Mouse (Mus musculus): ENCODE measurements at regions not wholly inside any gene's neighbourhood (a gene's known extent, or its start where the extent isn't known, plus 50 kb on each side); places are given as distances from the start of the nearest gene placed in this dataset.
A peak's percentile ranks its signal among the peaks of the same experiment; 100 is the strongest.
"Not testable (repeated sequence)": the region's sequence is repeated elsewhere in the genome, so short reads cannot be mapped to it uniquely, and the experiment has no call there.

- ATAC-seq (replicated peaks; ENCODE audit: low FRiP score, poor library complexity, severe bottlenecking), result no peak
These were observed 70.5 kb downstream of the Rchy1 start for GRCm38 (mm10) chr5:91892338-91892737.

- no peak for ATAC-seq (replicated peaks; ENCODE audit: low FRiP score, poor library complexity, severe bottlenecking)
These were observed 81.1 kb downstream of the Rchy1 start for GRCm38 (mm10) chr5:91881771-91882170.

DNA sequence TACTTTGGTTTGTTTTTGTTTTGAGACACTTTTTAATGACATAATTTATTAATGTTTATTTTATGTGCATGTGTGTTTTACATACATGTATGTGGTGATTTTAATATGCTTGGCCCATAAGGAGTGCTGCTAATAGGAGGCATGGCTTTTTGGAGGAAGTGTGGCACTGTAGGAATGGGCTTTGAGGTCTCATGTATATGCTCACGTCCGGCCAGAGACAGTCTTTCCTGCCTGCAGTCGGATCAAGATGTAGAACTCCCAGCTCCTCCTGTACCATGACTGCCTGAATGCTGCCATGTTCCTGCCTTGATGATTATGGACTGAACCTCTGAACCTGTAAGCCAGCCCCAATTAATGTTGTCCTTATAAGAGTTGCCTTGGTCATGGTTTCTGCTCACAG, 82.6 kb downstream of the Rchy1 start:
- ATAC-seq (replicated peaks; ENCODE audit: low FRiP score, poor library complexity, severe bottlenecking), result no peak

DNA sequence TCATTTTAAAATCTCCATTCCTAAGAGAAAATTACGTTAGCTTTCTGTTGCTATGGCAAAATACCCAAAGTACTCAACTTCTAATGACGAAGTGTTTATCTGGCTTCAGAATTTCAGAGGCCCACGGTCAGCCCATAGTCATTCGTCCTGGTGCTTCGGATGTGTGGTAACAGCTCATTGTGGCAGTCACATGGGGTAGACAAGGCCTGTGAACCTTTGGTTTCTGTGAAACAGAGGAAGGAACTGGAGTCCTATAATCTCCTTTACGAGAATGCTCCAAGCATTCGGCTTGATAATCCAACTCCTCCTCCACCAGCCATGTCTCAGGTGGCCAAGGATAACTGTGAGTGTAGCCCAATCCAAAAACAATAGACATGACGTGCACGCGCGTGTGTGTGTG, 84.2 kb downstream of the Rchy1 start:
- ATAC-seq (replicated peaks; ENCODE audit: low FRiP score, poor library complexity, severe bottlenecking), result no peak

DNA sequence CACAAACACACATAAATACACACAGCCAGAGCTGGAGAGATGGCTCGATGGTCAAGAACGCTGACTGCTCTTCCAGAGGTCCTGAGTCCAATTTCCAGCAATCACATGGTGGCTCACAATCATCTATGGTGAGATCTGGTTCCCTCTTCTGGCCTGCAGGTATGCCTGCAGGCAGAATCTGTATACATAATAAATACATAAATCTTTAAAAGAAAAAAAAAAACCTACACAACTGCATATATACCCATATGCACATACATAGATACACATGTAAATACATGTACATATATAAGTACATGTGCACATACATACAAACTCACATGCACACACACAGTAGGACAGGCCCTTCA, 86.2 kb downstream of the Rchy1 start:
- no peak for ATAC-seq (replicated peaks; ENCODE audit: low FRiP score, poor library complexity, severe bottlenecking)

DNA sequence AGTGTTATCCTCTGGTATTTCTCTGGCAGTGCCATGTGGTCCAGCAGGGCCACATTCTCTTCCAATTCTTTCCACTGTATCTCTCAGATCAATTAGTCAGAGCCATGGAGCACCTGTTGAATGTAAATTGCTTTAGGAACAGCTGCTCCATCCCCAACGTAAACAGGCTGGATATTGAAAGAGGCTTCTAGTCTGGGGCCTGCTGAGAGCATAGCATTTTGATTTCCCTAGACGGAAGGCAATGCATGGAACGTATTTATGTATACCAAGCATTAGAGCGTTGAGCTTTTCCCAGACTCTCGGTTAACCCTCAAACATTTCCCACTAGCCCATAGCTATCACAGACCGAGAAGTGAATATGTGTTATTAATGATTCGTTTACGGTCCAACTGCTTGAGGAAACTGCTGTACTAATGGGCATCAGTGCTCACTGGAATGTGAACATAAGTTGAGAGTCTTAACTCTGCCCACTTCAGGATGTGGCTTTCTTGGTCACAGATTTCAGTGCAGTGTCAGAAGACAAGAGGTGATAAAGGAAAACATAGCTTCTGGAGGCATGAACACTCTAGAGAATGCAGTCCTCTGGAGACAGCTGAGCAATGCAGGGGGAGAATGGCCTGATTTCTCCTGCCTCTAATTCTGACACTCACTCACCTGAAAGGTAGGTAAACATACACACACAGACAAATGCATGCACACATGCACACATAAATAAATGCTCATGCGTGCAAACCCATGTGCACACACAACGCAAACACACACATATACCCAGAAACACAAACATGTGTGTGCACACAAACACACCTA, 86.8 kb downstream of the Rchy1 start:
- ATAC-seq (replicated peaks; ENCODE audit: low FRiP score, poor library complexity, severe bottlenecking), result no peak

- ATAC-seq (replicated peaks; ENCODE audit: low FRiP score, poor library complexity, severe bottlenecking), result no peak
These were observed 90.1 kb downstream of the Rchy1 start for GRCm38 (mm10) chr5:91872816-91873215.

GRCm38 (mm10) chr5:91869791-91870190, 93.1 kb downstream of the Rchy1 start:
- no peak for ATAC-seq (replicated peaks; ENCODE audit: low FRiP score, poor library complexity, severe bottlenecking)

- no peak for ATAC-seq (replicated peaks; ENCODE audit: low FRiP score, poor library complexity, severe bottlenecking)
These were observed 96.7 kb downstream of the Rchy1 start for GRCm38 (mm10) chr5:91866184-91866583.

DNA sequence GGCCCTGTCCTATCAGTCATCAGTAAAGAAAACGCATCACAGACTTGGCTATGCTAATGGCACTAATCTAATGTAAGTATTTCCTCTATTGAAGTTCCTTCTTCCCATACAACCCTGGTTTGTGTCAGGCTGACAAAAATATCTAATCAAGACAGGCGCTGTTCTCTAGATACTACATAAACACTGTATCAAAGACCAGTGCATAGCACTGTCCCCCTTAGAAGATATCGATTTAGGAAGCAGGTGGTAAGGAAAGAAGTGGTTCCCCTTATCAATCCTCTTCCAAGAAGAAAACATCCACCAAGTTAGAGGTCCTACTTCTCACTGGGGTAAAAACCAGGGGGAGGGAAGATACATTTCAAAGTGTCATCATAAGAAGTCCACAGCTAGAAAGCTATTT, 97.5 kb downstream of the Rchy1 start:
- ATAC-seq (replicated peaks; ENCODE audit: low FRiP score, poor library complexity, severe bottlenecking), result no peak

- ATAC-seq (replicated peaks; ENCODE audit: low FRiP score, poor library complexity, severe bottlenecking), result no peak
These were observed 100.0 kb downstream of the Rchy1 start for GRCm38 (mm10) chr5:91862843-91863242.

- ATAC-seq (replicated peaks; ENCODE audit: low FRiP score, poor library complexity, severe bottlenecking), result no peak
These were observed 100.6 kb downstream of the Rchy1 start for GRCm38 (mm10) chr5:91862243-91862642.

DNA sequence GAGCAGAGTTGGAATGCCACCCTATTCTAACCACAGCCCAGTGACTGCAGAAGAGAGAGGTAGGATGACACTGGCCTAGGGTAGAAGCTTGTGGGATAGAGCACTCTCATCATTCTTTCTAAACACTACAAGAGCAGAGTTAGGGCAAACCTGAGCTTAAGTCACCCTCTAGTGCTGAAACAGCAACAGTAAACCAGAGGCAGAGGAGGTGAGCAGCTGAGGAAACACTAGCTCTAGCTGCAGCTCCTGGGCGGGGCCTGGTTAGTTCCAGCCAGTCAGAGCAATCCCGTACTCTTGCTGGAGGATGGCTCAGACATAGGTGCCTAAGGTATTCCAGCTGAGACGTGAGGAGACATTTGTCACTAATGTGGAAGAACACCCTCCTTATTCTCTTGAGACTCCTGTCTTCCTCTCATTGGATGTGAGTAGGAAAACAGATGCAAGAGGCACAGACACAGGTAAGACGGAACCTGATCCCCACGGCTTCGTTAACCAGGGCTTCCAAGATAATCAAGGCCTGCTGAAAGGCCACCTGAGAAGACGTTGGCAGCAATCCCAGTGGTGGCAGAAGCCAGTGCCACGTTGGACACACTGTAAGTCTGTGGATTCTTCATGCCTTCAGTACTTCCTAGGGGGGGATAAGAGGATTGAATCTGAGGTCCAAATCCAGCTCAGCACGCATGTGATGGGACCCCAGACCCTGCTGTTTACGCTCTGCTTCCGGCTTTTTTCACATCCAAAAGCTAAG, 101.3 kb downstream of the Rchy1 start:
- no peak for ATAC-seq (replicated peaks; ENCODE audit: low FRiP score, poor library complexity, severe bottlenecking)

GRCm38 (mm10) chr5:91860489-91860888, 102.4 kb downstream of the Rchy1 start:
- ATAC-seq (replicated peaks; ENCODE audit: low FRiP score, poor library complexity, severe bottlenecking), result no peak

DNA sequence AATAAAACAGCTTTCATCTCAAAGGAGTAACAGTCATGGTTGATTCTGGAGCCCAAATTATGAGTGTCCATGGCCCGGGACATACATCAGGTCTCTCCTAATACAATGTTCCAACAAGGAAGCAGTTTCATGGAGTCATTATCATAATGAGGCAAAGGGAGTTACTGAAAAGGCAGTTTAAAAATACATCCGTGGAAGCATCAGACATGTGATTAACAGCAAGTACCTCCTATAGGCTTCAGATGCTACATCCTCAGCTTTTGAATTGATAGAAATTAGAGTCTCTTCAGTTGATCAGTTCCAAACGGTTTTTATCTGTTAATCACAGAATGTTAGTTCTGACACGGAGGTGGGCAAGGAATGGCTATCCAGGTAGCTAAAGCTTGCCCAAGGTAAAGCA, 110.5 kb downstream of the Rchy1 start:
- ATAC-seq (replicated peaks; ENCODE audit: low FRiP score, poor library complexity, severe bottlenecking), result no peak

DNA sequence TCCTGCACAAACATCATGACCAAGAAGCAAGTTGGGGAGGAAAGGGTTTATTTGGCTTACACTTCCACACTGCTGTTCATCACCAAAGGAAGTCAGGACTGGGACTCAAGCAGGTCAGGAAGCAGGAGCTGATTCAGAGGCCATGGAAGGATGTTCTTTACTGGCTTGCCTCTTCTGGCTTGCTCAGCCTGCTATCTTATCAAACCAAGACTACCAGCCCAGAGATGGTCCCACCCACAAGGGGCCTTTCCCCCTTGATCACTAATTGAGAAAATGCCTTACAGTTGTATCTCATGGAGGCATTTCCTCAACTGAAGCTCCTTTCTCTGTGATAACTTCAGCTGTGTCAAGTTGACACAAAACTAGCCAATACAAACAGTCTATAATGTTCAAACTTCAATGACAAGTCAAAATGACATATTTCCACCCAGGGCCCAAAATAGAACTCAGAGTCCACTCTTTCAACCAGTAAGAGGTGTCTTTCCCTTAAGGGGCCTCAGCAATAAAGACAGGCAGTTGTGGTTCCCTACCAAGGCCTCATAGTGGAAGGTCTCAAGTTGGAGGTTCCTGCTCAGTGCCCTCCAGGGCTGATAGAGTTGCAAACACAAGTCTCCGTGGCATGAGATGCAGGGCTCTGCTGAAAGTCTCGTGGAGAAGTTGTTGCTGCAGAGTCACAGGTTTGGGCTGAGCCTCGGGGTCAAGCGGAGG, 111.9 kb downstream of the Rchy1 start:
- ATAC-seq (replicated peaks; ENCODE audit: low FRiP score, poor library complexity, severe bottlenecking), result not testable (repeated sequence)

- ATAC-seq (replicated peaks; ENCODE audit: low FRiP score, poor library complexity, severe bottlenecking), result peak; percentile 65; the same call in 1 of the 2 replicates
These were observed 112.4 kb downstream of the Rchy1 start for GRCm38 (mm10) chr5:91850440-91850839.

- ATAC-seq (replicated peaks; ENCODE audit: low FRiP score, poor library complexity, severe bottlenecking), result no peak
These were observed 113.3 kb downstream of the Rchy1 start for GRCm38 (mm10) chr5:91849533-91849932.

DNA sequence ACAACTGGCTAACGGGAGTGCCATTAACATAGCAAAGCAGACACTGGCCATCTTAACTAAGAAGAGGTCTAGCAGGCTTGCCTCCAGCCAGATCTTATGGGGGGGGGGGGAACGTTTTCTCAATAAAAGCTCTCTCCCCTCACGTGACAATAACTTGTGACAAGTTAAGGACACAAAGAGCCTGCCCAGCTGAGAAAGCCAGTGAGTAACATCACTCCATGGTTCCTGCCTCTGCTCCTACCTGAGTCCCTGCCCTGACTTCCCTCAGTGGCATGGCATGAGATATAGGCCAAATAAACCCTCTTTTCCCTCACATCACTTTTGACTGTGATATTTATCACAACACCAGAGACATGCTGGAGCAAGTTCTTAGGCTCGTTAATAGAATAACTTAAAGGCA, 113.8 kb downstream of the Rchy1 start:
- ATAC-seq (replicated peaks; ENCODE audit: low FRiP score, poor library complexity, severe bottlenecking), result no peak

DNA sequence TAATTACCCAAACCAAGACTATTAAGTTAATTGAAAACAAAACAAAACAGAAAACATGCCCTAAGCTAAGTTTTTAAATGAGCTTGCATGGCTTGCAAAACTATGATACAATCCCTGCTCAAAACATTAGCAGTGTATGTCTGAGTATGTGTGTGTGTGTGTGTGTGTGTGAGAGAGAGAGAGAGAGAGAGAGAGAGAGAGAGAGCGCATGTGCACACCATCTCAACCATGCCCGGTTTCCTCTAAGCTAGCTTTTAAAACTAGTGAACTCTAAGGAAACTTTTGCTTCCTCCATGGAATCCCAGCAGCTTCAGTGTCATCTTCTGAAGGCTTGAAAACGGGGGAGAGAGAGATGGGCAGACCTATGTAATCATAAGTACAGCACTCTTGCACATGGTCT, 114.3 kb downstream of the Rchy1 start:
- no peak for ATAC-seq (replicated peaks; ENCODE audit: low FRiP score, poor library complexity, severe bottlenecking)

DNA sequence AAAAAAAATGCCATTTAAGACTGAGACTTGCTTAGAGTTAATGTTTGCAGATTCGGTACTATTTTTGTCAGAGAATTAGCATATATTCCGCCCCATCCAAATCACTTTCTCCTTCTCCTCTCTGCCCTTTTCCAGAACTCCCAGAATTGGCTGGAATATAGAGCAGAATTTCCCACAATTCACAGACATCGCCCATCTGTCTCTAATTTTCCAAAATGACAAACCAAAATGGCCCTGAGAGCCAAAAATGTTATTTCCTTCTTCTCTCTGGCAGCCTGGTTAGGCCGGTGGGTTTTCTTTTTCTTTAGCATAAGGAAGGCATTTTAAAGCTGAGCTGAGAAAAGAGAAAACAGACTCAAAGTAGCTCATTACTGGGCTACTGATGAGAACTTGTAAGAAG, 119.8 kb downstream of the Rchy1 start:
- ATAC-seq (replicated peaks; ENCODE audit: low FRiP score, poor library complexity, severe bottlenecking), result no peak

Data from erythroblast, adult 5-6 weeks (primary cell).